Mouse (Mus musculus) neural tube, embryonic 15.5 days (tissue): ENCODE data around the gene Gm5615. TPM values are rescaled to one million over a fixed set of nuclear protein-coding genes. Genes with fewer than 3 reads are reported as not detected.

Experiments
- ATAC-seq: fragments of 200-750 bp; cut with Nextera tagmentation; 2 replicates; pipeline ENCODE4 v1.8.0; 2017; ENCODE audit warnings: mild to moderate bottlenecking, moderate TSS enrichment, moderate library complexity; ENCODE audit not compliant: low FRiP score
- H3K27ac ChIP-seq: fragments of 300-500 bp; sonication (generic); replicated peaks from 2 replicates; pipeline ENCODE4 v1.5.1; 2015; ENCODE audit warnings: mild to moderate bottlenecking, inconsistent platforms
- H3K27me3 ChIP-seq: fragments of 300-500 bp; sonication (generic); replicated peaks from 2 replicates; pipeline ENCODE4 v1.6.1; 2015; ENCODE audit warnings: inconsistent platforms
- H3K36me3 ChIP-seq: fragments of 300-500 bp; sonication (generic); 2 replicates; pipeline ENCODE4 v1.6.1; 2015; ENCODE audit warnings: inconsistent platforms
- H3K4me1 ChIP-seq: fragments of 300-500 bp; sonication (generic); 2 replicates; pipeline ENCODE4 v1.6.1; 2015; ENCODE audit warnings: inconsistent platforms
- H3K4me2 ChIP-seq: fragments of 300-500 bp; sonication (generic); 2 replicates; pipeline ENCODE4 v1.6.1; 2015; ENCODE audit warnings: inconsistent platforms, mild to moderate bottlenecking, moderate library complexity
- H3K4me3 ChIP-seq: fragments of 300-500 bp; sonication (generic); replicated peaks from 2 replicates; pipeline ENCODE4 v1.5.1; 2015; ENCODE audit warnings: mild to moderate bottlenecking, inconsistent platforms
- H3K9ac ChIP-seq: fragments of 300-500 bp; sonication (generic); replicated peaks from 2 replicates; pipeline ENCODE4 v1.6.1; 2015; ENCODE audit warnings: mild to moderate bottlenecking, inconsistent platforms
- H3K9me3 ChIP-seq: fragments of 300-500 bp; sonication (generic); replicated peaks from 2 replicates; pipeline ENCODE4 v1.6.1; 2016; ENCODE audit warnings: inconsistent platforms
- WGBS: fragments of 180-500 bp; shearing (Covaris S2); methylation state at CpG from one replicate; pipeline ENCODE4 v1.1.7; 2015; ENCODE audit warnings: mixed read lengths; 5-methylcytosine and 5-hydroxymethylcytosine counted together
- polyA plus RNA-seq: library from polyadenylated mRNA; unstranded; fragments of >200 nt; fragmentation: Nextera tagmentation; extraction: Ambion mirVana; gene quantifications from 2 replicates; pipeline ENCODE4 v1.2.1, GENCODE M21; 2015

Gm5615 gene
- not detected in 2 replicates for polyA plus RNA-seq

- Histone ChIP-seq H3K36me3 (no peaks in the 10 kb centered on the region), H3K4me2 (no peak within 1 kb of the TSS), H3K27me3 (no peaks in the 10 kb centered on the region), H3K4me3 (no peak within 1 kb of the TSS), H3K4me1 (no peaks in the 10 kb centered on the region), H3K9ac (no peak within 1 kb of the TSS), H3K27ac (no peak within 1 kb of the TSS), H3K9me3 (0 out of 2 replicates have a peak, but pooled peaks cover 5% of the 10 kb centered on the region)
- WGBS, result 95% methylated on average over 2 of the region's 2 CpGs
- ATAC-seq, result no peak
These were observed at the start of gene Gm5615 for GRCm38 (mm10) chr9:36541863-36542262. Gene Gm5615 (minus strand): TSS chr9:36541963.

DNA sequence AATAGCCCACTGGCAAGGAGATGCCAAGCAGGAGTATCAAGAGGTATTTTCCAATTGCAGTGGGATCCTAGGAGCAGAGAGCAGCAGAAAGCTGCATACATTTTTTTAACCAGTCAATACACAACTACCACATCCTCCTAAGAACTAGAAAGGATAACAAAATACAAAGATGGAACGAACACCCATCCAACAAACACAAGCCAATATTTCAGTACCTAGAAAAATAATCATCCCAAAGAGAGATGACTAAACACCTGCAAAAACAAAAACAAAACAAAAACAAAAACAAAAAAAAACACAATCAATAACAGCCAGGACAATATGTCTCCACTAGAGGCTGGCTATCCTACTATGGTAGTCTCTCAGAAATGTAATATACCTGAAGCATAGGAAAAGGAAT lies 40.8 kb upstream of the Gm5615 start, which contains the start of gene Gm17689:
TSS of gene Gm17689 (minus strand) at position 101 of the 400 bp plus-strand sequence.
- Histone ChIP-seq H3K4me2 (no peak within 1 kb of the TSS), H3K27me3 (no peaks in the 10 kb centered on the region), H3K4me1 (no peaks in the 10 kb centered on the region), H3K9ac (no peak within 1 kb of the TSS), H3K27ac (no peak within 1 kb of the TSS), H3K9me3 (peaks cover 12% of the 10 kb centered on the region), H3K4me3 (no peak within 1 kb of the TSS), H3K36me3 (no peaks in the 10 kb centered on the region)
- WGBS, result 74% methylated on average over 1 of the region's 1 CpGs
- no peak for ATAC-seq

DNA sequence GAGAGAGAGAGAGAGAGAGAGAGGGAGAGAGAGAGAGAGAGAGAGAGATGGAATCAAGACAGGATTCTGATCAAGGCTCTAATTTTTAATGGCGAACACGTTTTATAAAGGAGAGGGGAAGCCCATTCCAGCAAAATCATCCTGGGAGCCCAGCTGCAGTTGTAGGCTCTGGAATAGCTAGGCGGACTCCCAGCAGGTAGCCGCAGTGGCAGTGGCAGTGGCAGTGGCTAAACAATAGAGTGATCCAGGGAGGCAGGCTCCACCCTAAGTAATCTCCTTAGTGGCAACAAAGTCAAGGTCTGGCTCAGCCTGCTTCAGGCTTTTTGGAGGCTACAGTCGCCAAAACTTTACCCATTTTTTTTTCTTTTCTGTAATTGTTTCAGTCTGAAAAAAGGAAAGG lies 37.6 kb downstream of the Gm5615 start:
- no peaks in the 10 kb centered on the region for H3K36me3 ChIP-seq
- no peaks in the 10 kb centered on the region for H3K27me3 ChIP-seq
- 86% methylated on average over 5 of the region's 5 CpGs for WGBS

DNA sequence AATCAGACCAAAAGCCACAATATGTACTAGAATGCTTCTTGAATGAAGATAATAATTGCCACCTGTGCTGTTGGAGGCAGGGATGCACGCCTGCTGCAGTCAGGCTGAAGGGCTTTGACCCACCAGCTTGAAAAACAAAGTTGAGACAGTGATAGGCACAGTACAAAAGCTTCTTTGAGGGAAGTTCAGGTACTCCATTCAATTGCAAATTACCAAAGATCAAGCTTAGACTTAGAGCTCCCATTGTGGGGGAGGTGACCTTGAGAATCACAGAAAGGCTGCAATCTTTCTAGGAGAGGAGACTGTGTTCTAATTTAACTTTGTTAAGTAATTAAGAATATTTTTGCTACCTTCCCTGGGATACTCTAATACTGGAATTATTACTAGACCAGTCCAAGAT lies 45.9 kb downstream of the Gm5615 start:
- no peak for ATAC-seq
- Histone ChIP-seq H3K4me3 (no peak overlapping the region), H3K27me3 (no peaks in the 10 kb centered on the region), H3K36me3 (no peaks in the 10 kb centered on the region), H3K9me3 (peaks cover 3% of the 10 kb centered on the region; the same call in 1 of the 2 replicates), H3K4me2 (no peak overlapping the region), H3K9ac (no peak overlapping the region), H3K4me1 (no peaks in the 10 kb centered on the region), H3K27ac (no peak overlapping the region)
- WGBS, result 71% methylated on average over 1 of the region's 1 CpGs

More for the DNA sequence above, 37.6 kb downstream of the Gm5615 start:
- no peak overlapping the region for H3K27ac ChIP-seq
- no peaks in the 10 kb centered on the region for H3K4me1 ChIP-seq
- H3K4me3 ChIP-seq, result no peak overlapping the region
- H3K4me2 ChIP-seq, result no peak overlapping the region
- no peak overlapping the region for H3K9ac ChIP-seq
- peaks cover 8% of the 10 kb centered on the region; the same call in 1 of the 2 replicates for H3K9me3 ChIP-seq
- ATAC-seq, result no peak

GRCm38 (mm10) chr9:36494501-36495220 lies 47.1 kb downstream of the Gm5615 start:
- Histone ChIP-seq H3K9me3 (0 out of 2 replicates have a peak, but pooled peaks cover 3% of the 10 kb centered on the region), H3K9ac (no peak overlapping the region), H3K4me2 (no peak overlapping the region), H3K36me3 (no peaks in the 10 kb centered on the region), H3K27me3 (no peaks in the 10 kb centered on the region), H3K27ac (no peak overlapping the region), H3K4me3 (no peak overlapping the region), H3K4me1 (no peaks in the 10 kb centered on the region)
- WGBS, result 89% methylated on average over 4 of the region's 4 CpGs
- ATAC-seq, result no peak

Other genes with a start within 250 kb of the Gm5615 start
- gene Gm7257, start 110.1 kb downstream of the Gm5615 start, polyA plus RNA-seq, result not detected in 2 replicates
- gene Gm9513, start 66.3 kb downstream of the Gm5615 start, polyA plus RNA-seq, result not detected in 2 replicates
- gene Gm17689, start 40.7 kb upstream of the Gm5615 start, polyA plus RNA-seq, result not detected in 2 replicates
- gene A630095E13Rik, start 101.4 kb upstream of the Gm5615 start, polyA plus RNA-seq, result not detected in 2 replicates
- not detected in 2 replicates for gene Acrv1, start 151.3 kb upstream of the Gm5615 start, polyA plus RNA-seq
- gene Chek1, start 185.1 kb upstream of the Gm5615 start, polyA plus RNA-seq, result 6.2 and 13.9 TPM in 2 replicates
- gene Stt3a, start 225.7 kb upstream of the Gm5615 start, polyA plus RNA-seq, result 93.0 and 143 TPM in 2 replicates